Mouse (Mus musculus) spleen, adult 2 months (tissue): Measurements from ENCODE around the gene Nadk2. TPM values are rescaled to one million over a fixed set of nuclear protein-coding genes. Genes with fewer than 3 reads are reported as not detected.

Experiments used
- DNase-seq, 2 experiments: peaks; one replicate each; pipeline versions ENCODE4 v3.0.0 to v3.0.0-alpha.2; 2012 to 2021; ENCODE audit warnings: low spot score in 2 of 2, low read depth in 1 of 2
- H3K27ac ChIP-seq: fragments of 200-500 bp; 2 replicates; pipeline ENCODE4 v1.5.1; 2012; ENCODE audit warnings: low read length, inconsistent platforms; ENCODE audit not compliant: insufficient read depth
- H3K27me3 ChIP-seq: fragments of 200-500 bp; 2 replicates; pipeline ENCODE4 v1.6.1; 2012; ENCODE audit warnings: mild to moderate bottlenecking, moderate library complexity, low read length, inconsistent platforms; ENCODE audit not compliant: control insufficient read depth, insufficient read depth
- H3K36me3 ChIP-seq: fragments of 200-500 bp; 2 replicates; pipeline ENCODE4 v1.6.1; 2012; ENCODE audit warnings: mild to moderate bottlenecking, low read length, inconsistent platforms; ENCODE audit not compliant: control insufficient read depth, insufficient read depth
- H3K4me1 ChIP-seq: fragments of 200-500 bp; 2 replicates; pipeline ENCODE4 v1.6.1; 2011; ENCODE audit warnings: inconsistent platforms; ENCODE audit not compliant: control insufficient read depth, insufficient read depth, insufficient read length
- H3K4me3 ChIP-seq: fragments of 200-500 bp; 2 replicates; pipeline ENCODE4 v1.5.1; 2011; ENCODE audit warnings: mild to moderate bottlenecking, inconsistent platforms; ENCODE audit not compliant: insufficient read depth, insufficient read length; ENCODE audit errors: extremely low read depth
- CTCF ChIP-seq: fragments of 200-500 bp; IDR thresholded peaks from 2 replicates; pipeline ENCODE4 v1.5.1; 2011; ENCODE audit warnings: mild to moderate bottlenecking, inconsistent platforms; ENCODE audit not compliant: insufficient read depth, insufficient read length, insufficient replicate concordance; ENCODE audit errors: extremely low read depth
- POLR2A ChIP-seq: fragments of 200-500 bp; IDR thresholded peaks from 2 replicates; pipeline ENCODE4 v1.6.1; 2011; ENCODE audit warnings: low read depth, low read length, inconsistent platforms
- WGBS: fragments of 180-500 bp; shearing (Covaris S2); methylation state at CpG from one replicate; pipeline ENCODE4 v1.1.7; 2018; 5-methylcytosine and 5-hydroxymethylcytosine counted together
- polyA plus RNA-seq: library from polyadenylated mRNA; depleted of rRNA; stranded (reverse); fragments of >200 nt; gene quantifications from 2 replicates; pipeline ENCODE4 v1.2.3, GENCODE M21; 2012; rRNA removed

The Nadk2 gene
- 11.6 and 12.9 TPM in 2 replicates for polyA plus RNA-seq

- H3K4me3 ChIP-seq: peak within 1 kb of the TSS; percentile 73
- peak within 1 kb of the TSS; percentile 75 for H3K27ac ChIP-seq
- under 1% methylated on average over 42 of the region's 54 CpGs for WGBS
- no peaks in the 10 kb centered on the region for H3K27me3 ChIP-seq
- H3K4me1 ChIP-seq: no peaks in the 10 kb centered on the region
- no peak for TF ChIP-seq CTCF
- no peak for TF ChIP-seq POLR2A
- H3K36me3 ChIP-seq: no peaks in the 10 kb centered on the region
- DNase-seq: peak; percentile 89 to 95
Observed at GRCm38 (mm10) chr15:9070912-9071555, at the start of gene Nadk2. Gene Nadk2, plus strand, starts transcription at chr15:9071260.

GRCm38 (mm10) chr15:9055704-9056103 is 15.4 kb upstream of the Nadk2 start:
- Histone ChIP-seq H3K4me3 (no peak overlapping the region), H3K4me1 (no peaks in the 10 kb centered on the region), H3K27me3 (no peaks in the 10 kb centered on the region), H3K27ac (no peak overlapping the region), H3K36me3 (no peaks in the 10 kb centered on the region)
- TF ChIP-seq CTCF (no peak), POLR2A (no peak)
- DNase-seq: no peak

GRCm38 (mm10) chr15:9059856-9060255 is 11.2 kb upstream of the Nadk2 start:
- no peak for DNase-seq
- Histone ChIP-seq H3K4me3 (no peak overlapping the region), H3K4me1 (no peaks in the 10 kb centered on the region), H3K27me3 (no peaks in the 10 kb centered on the region), H3K36me3 (no peaks in the 10 kb centered on the region), H3K27ac (no peak overlapping the region)
- TF ChIP-seq POLR2A: no peak
- TF ChIP-seq CTCF: no peak
- WGBS: 83% methylated on average over 2 of the region's 2 CpGs

GRCm38 (mm10) chr15:9061150-9061882 is 9.7 kb upstream of the Nadk2 start:
- WGBS: 95% methylated on average over 7 of the region's 7 CpGs

DNA sequence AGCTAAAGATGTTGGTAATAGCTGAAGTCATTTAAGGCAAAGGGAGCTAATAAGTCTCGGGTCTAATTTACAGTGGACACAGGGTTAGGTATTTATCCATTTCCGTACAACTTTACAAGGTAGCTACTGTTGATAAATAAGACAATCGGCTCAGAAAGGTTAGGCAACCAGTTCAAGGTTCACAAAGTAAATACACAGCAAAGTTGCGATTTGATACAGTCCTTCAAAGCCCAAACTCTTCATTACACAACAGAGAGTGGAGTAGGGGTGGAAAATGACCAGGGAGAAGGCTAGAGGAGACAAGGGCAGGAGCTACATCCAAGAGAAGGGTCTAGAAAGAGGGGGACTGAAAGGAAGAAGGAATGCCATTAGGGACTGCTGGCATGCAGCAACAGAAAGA is 2.2 kb upstream of the Nadk2 start:
- TF ChIP-seq POLR2A (no peak), CTCF (no peak)
- Histone ChIP-seq H3K27me3 (no peaks in the 10 kb centered on the region), H3K4me3 (no peak overlapping the region), H3K36me3 (no peaks in the 10 kb centered on the region), H3K27ac (no peak overlapping the region), H3K4me1 (no peaks in the 10 kb centered on the region)
- DNase-seq: no peak
- WGBS: 88% methylated on average over 4 of the region's 4 CpGs

More at GRCm38 (mm10) chr15:9061150-9061882, 9.7 kb upstream of the Nadk2 start:
- Histone ChIP-seq H3K27ac (no peak overlapping the region), H3K27me3 (no peaks in the 10 kb centered on the region), H3K4me3 (no peak overlapping the region), H3K4me1 (no peaks in the 10 kb centered on the region), H3K36me3 (no peaks in the 10 kb centered on the region)
- no peak for DNase-seq
- TF ChIP-seq POLR2A (no peak), CTCF (no peak)

- 2% methylated on average over 3 of the region's 3 CpGs for WGBS
- no peaks in the 10 kb centered on the region for H3K36me3 ChIP-seq
- no peaks in the 10 kb centered on the region for H3K27me3 ChIP-seq
- no peak for DNase-seq
- no peaks in the 10 kb centered on the region for H3K4me1 ChIP-seq
- H3K27ac ChIP-seq: peak overlapping the region; percentile 34
- H3K4me3 ChIP-seq: peak overlapping the region; percentile 73
- no peak for TF ChIP-seq POLR2A
- no peak for TF ChIP-seq CTCF
Observed at GRCm38 (mm10) chr15:9070353-9070752, 707 bp upstream of the Nadk2 start.
